ENCODE assay signal across 1 mouse cellular context in the genomic region with DNA sequence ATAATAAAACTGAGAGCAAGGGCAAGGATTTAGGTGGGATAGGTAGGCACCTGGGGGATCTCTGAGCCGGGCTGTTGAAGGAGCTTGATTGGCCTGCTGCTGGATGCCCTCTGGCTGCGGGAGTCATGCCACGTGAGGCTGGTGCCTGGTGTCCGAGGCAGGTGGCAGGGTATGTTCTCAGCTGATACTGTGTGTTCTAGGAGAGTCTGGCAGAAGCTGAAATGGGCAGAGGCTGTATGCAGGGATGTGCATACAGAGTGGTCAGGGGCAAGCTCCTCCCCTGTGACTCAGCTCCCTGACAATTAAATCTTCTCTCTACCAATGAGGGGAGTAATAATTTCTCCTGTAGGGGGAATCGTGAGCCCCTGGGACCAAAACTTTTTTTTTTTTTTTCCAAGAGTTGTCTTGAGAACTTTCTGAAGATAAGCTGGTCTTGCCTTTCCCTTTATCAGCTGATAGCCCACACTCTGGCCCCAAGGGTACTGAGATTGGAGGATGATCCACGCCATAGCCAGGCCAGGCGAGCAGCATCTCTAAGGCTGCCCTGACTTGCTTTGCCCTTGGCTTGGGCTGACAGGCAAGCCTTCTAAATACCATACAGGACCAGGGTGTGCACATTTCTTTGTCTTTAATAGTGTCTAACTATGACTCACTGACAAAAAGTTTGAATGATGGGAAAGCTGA.
TF ChIP-seq lines count a peak whose summit lies in the region.

No protein-coding gene starts in this region.

TF ChIP-seq in MEL, 35 proteins besides CTCF, POLR2A, EP300 and RAD21:
- 0 out of 2 replicates have a peak, but pooled peaks have one; percentile 11 for TF ChIP-seq SMC3 (IDR thresholded peaks at IDR 0.05; ENCODE audit: low read depth, low read length)
- TF ChIP-seq ZMIZ1 (IDR thresholded peaks at IDR 0.05; ENCODE audit: low read depth, low read length), result no peak
- TF ChIP-seq ZNF384 (IDR thresholded peaks at IDR 0.05; ENCODE audit: low read depth, low read length), result peak; percentile 98
- TF ChIP-seq GATA1 (IDR thresholded peaks at IDR 0.05; ENCODE audit: low read depth, low read length), result 0 out of 2 replicates have a peak, but pooled peaks have one; percentile 25
- TF ChIP-seq RCOR1 (IDR thresholded peaks at IDR 0.05; ENCODE audit: low read depth, low read length), result peak; percentile 81
- TF ChIP-seq MAX (IDR thresholded peaks at IDR 0.05; ENCODE audit: low read length), result no peak
- peak; percentile 32; the same call in 1 of the 2 replicates for TF ChIP-seq SIN3A (IDR thresholded peaks at IDR 0.05; ENCODE audit: low read length)
- TF ChIP-seq ETS1 (IDR thresholded peaks at IDR 0.05; ENCODE audit: low read depth, low read length), result peak; percentile 32; the same call in 1 of the 2 replicates
